Mouse (Mus musculus): ENCODE measurements around the gene Dnajb3. TPM values are rescaled to one million over a fixed set of nuclear protein-coding genes. Genes with fewer than 3 reads are reported as not detected.
"Not testable (repeated sequence)": the region's sequence is repeated elsewhere in the genome, so short reads cannot be mapped to it uniquely, and the experiment has no call there.

The Dnajb3 gene
- polyA plus RNA-seq, 1 experiment from 2014 or later, result 3.9 TPM

GRCm38 (mm10) chr1:88197443-88197842 is 8.1 kb downstream of the Dnajb3 start:
- H3K4me1 ChIP-seq (ENCODE audit: control insufficient read depth in 2 of 2, insufficient read depth in 2 of 2, low read length in 2 of 2), result no peaks in the 10 kb centered on the region
- no peaks in the 10 kb centered on the region for H3K36me3 ChIP-seq (ENCODE audit: control insufficient read depth, insufficient read depth, low read length)
- no peak for ATAC-seq (ENCODE audit: insufficient number of reproducible peaks, insufficient read depth, low FRiP score, low read depth)
- no peak overlapping the region for H3K4me2 ChIP-seq (ENCODE audit: low read length)
- H3K27me3 ChIP-seq (ENCODE audit: control insufficient read depth, insufficient read depth, low read length), result no peaks in the 10 kb centered on the region
- 75% methylated on average over 3 of the region's 3 CpGs for WGBS
- H3K9me3 ChIP-seq (ENCODE audit: control insufficient read depth, low read length), result no peaks in the 10 kb centered on the region
- H3K4me3 ChIP-seq (ENCODE audit: control insufficient read depth in 1 of 2, insufficient read depth in 1 of 2, low read depth in 1 of 2, low read length in 2 of 2), result no peak overlapping the region
- no peak overlapping the region for H3K27ac ChIP-seq (replicated peaks in 1 of 2; ENCODE audit: control insufficient read depth in 1 of 2, insufficient read depth in 1 of 2, low read depth in 2 of 2, low read length in 2 of 2)
- no peak overlapping the region for H3K9ac ChIP-seq (ENCODE audit: low read length)

GRCm38 (mm10) chr1:88195687-88196086 is 9.9 kb downstream of the Dnajb3 start:
- Histone ChIP-seq H3K27ac (replicated peaks in 1 of 2; ENCODE audit: control insufficient read depth in 1 of 2, insufficient read depth in 1 of 2, low read depth in 2 of 2, low read length in 2 of 2) (no peak overlapping the region), H3K4me2 (ENCODE audit: low read length) (no peak overlapping the region), H3K4me3 (ENCODE audit: control insufficient read depth in 1 of 2, insufficient read depth in 1 of 2, low read depth in 1 of 2, low read length in 2 of 2) (no peak overlapping the region), H3K9me3 (ENCODE audit: control insufficient read depth, low read length) (no peaks in the 10 kb centered on the region), H3K27me3 (ENCODE audit: control insufficient read depth, insufficient read depth, low read length) (no peaks in the 10 kb centered on the region), H3K9ac (ENCODE audit: low read length) (no peak overlapping the region), H3K36me3 (ENCODE audit: control insufficient read depth, insufficient read depth, low read length) (no peaks in the 10 kb centered on the region), H3K4me1 (ENCODE audit: control insufficient read depth in 2 of 2, insufficient read depth in 2 of 2, low read length in 2 of 2) (no peaks in the 10 kb centered on the region)
- WGBS, result 95% methylated on average over 1 of the region's 1 CpGs
- ATAC-seq (ENCODE audit: insufficient number of reproducible peaks, insufficient read depth, low FRiP score, low read depth), result no peak

- 64% methylated on average over 3 of the region's 3 CpGs for WGBS
- Histone ChIP-seq H3K4me1 (ENCODE audit: control insufficient read depth in 2 of 2, insufficient read depth in 2 of 2, low read length in 2 of 2) (no peaks in the 10 kb centered on the region), H3K36me3 (ENCODE audit: control insufficient read depth, insufficient read depth, low read length) (no peaks in the 10 kb centered on the region), H3K4me3 (ENCODE audit: control insufficient read depth in 1 of 2, insufficient read depth in 1 of 2, low read depth in 1 of 2, low read length in 2 of 2) (no peak overlapping the region), H3K27ac (replicated peaks in 1 of 2; ENCODE audit: control insufficient read depth in 1 of 2, insufficient read depth in 1 of 2, low read depth in 2 of 2, low read length in 2 of 2) (no peak overlapping the region), H3K9me3 (ENCODE audit: control insufficient read depth, low read length) (no peaks in the 10 kb centered on the region), H3K27me3 (ENCODE audit: control insufficient read depth, insufficient read depth, low read length) (no peaks in the 10 kb centered on the region), H3K9ac (ENCODE audit: low read length) (no peak overlapping the region), H3K4me2 (ENCODE audit: low read length) (no peak overlapping the region)
- no peak for ATAC-seq (ENCODE audit: insufficient number of reproducible peaks, insufficient read depth, low FRiP score, low read depth)
These were observed 13.4 kb downstream of the Dnajb3 start for GRCm38 (mm10) chr1:88192136-88192535.

GRCm38 (mm10) chr1:88186325-88186935 is 19.2 kb downstream of the Dnajb3 start:
- ATAC-seq (ENCODE audit: insufficient number of reproducible peaks, insufficient read depth, low FRiP score, low read depth), result no peak
- Histone ChIP-seq H3K36me3 (ENCODE audit: control insufficient read depth, insufficient read depth, low read length) (no peaks in the 10 kb centered on the region), H3K9me3 (ENCODE audit: control insufficient read depth, low read length) (no peaks in the 10 kb centered on the region), H3K4me1 (ENCODE audit: control insufficient read depth in 2 of 2, insufficient read depth in 2 of 2, low read length in 2 of 2) (no peaks in the 10 kb centered on the region), H3K4me3 (ENCODE audit: control insufficient read depth in 1 of 2, insufficient read depth in 1 of 2, low read depth in 1 of 2, low read length in 2 of 2) (no peak overlapping the region), H3K27ac (replicated peaks in 1 of 2; ENCODE audit: control insufficient read depth in 1 of 2, insufficient read depth in 1 of 2, low read depth in 2 of 2, low read length in 2 of 2) (no peak overlapping the region), H3K9ac (ENCODE audit: low read length) (no peak overlapping the region), H3K4me2 (ENCODE audit: low read length) (no peak overlapping the region), H3K27me3 (ENCODE audit: control insufficient read depth, insufficient read depth, low read length) (no peaks in the 10 kb centered on the region)
- 69% methylated on average over 5 of the region's 5 CpGs for WGBS

GRCm38 (mm10) chr1:88179657-88180056 is 25.9 kb downstream of the Dnajb3 start:
- Histone ChIP-seq H3K27me3 (ENCODE audit: control insufficient read depth, insufficient read depth, low read length) (no peaks in the 10 kb centered on the region), H3K4me1 (ENCODE audit: control insufficient read depth in 2 of 2, insufficient read depth in 2 of 2, low read length in 2 of 2) (no peaks in the 10 kb centered on the region), H3K4me2 (ENCODE audit: low read length) (no peak overlapping the region), H3K36me3 (ENCODE audit: control insufficient read depth, insufficient read depth, low read length) (no peaks in the 10 kb centered on the region), H3K9ac (ENCODE audit: low read length) (no peak overlapping the region), H3K27ac (replicated peaks in 1 of 2; ENCODE audit: control insufficient read depth in 1 of 2, insufficient read depth in 1 of 2, low read depth in 2 of 2, low read length in 2 of 2) (no peak overlapping the region), H3K4me3 (ENCODE audit: control insufficient read depth in 1 of 2, insufficient read depth in 1 of 2, low read depth in 1 of 2, low read length in 2 of 2) (no peak overlapping the region), H3K9me3 (ENCODE audit: control insufficient read depth, low read length) (peaks cover 15% of the 10 kb centered on the region)
- WGBS, result 81% methylated on average over 1 of the region's 1 CpGs
- ATAC-seq (ENCODE audit: insufficient number of reproducible peaks, insufficient read depth, low FRiP score, low read depth), result no peak

GRCm38 (mm10) chr1:88172190-88172589 is 33.4 kb downstream of the Dnajb3 start:
- not testable (repeated sequence) for H3K27ac ChIP-seq (replicated peaks in 1 of 2; ENCODE audit: control insufficient read depth in 1 of 2, insufficient read depth in 1 of 2, low read depth in 2 of 2, low read length in 2 of 2); H3K4me3 ChIP-seq (ENCODE audit: control insufficient read depth in 1 of 2, insufficient read depth in 1 of 2, low read depth in 1 of 2, low read length in 2 of 2); H3K9ac ChIP-seq (ENCODE audit: low read length); H3K36me3 ChIP-seq (ENCODE audit: control insufficient read depth, insufficient read depth, low read length); H3K4me1 ChIP-seq (ENCODE audit: control insufficient read depth in 2 of 2, insufficient read depth in 2 of 2, low read length in 2 of 2); H3K4me2 ChIP-seq (ENCODE audit: low read length); ATAC-seq (ENCODE audit: insufficient number of reproducible peaks, insufficient read depth, low FRiP score, low read depth); H3K27me3 ChIP-seq (ENCODE audit: control insufficient read depth, insufficient read depth, low read length)
- 75% methylated on average over 5 of the region's 7 CpGs for WGBS
- H3K9me3 ChIP-seq (ENCODE audit: control insufficient read depth, low read length), result peaks cover 12% of the 10 kb centered on the region; the same call in 1 of the 2 replicates

- no peak within 1 kb of the TSS for H3K4me3 ChIP-seq (ENCODE audit: control insufficient read depth in 1 of 2, insufficient read depth in 1 of 2, low read depth in 1 of 2, low read length in 2 of 2)
- H3K9ac ChIP-seq (ENCODE audit: low read length), result no peak within 1 kb of the TSS
- H3K4me1 ChIP-seq (ENCODE audit: control insufficient read depth in 2 of 2, insufficient read depth in 2 of 2, low read length in 2 of 2), result no peaks in the 10 kb centered on the region
- H3K27ac ChIP-seq (replicated peaks in 1 of 2; ENCODE audit: control insufficient read depth in 1 of 2, insufficient read depth in 1 of 2, low read depth in 2 of 2, low read length in 2 of 2), result no peak within 1 kb of the TSS
- H3K27me3 ChIP-seq (ENCODE audit: control insufficient read depth, insufficient read depth, low read length), result no peaks in the 10 kb centered on the region
- ATAC-seq (ENCODE audit: insufficient number of reproducible peaks, insufficient read depth, low FRiP score, low read depth), result no peak
- H3K4me2 ChIP-seq (ENCODE audit: low read length), result no peak within 1 kb of the TSS
- 72% methylated on average over 5 of the region's 5 CpGs for WGBS
- no peaks in the 10 kb centered on the region for H3K36me3 ChIP-seq (ENCODE audit: control insufficient read depth, insufficient read depth, low read length)
- H3K9me3 ChIP-seq (ENCODE audit: control insufficient read depth, low read length), result 0 out of 2 replicates have a peak, but pooled peaks cover 4% of the 10 kb centered on the region
These were observed 39.9 kb downstream of the Dnajb3 start, which contains the start of gene Ugt1a5 for GRCm38 (mm10) chr1:88165711-88166110. TSS of gene Ugt1a5 (plus strand) at chr1:88166012.

- WGBS, result 75% methylated on average over 2 of the region's 2 CpGs
- Histone ChIP-seq H3K4me1 (ENCODE audit: control insufficient read depth in 2 of 2, insufficient read depth in 2 of 2, low read length in 2 of 2) (no peaks in the 10 kb centered on the region), H3K9me3 (ENCODE audit: control insufficient read depth, low read length) (no peaks in the 10 kb centered on the region), H3K36me3 (ENCODE audit: control insufficient read depth, insufficient read depth, low read length) (no peaks in the 10 kb centered on the region), H3K4me2 (ENCODE audit: low read length) (no peak overlapping the region), H3K27ac (replicated peaks in 1 of 2; ENCODE audit: control insufficient read depth in 1 of 2, insufficient read depth in 1 of 2, low read depth in 2 of 2, low read length in 2 of 2) (no peak overlapping the region), H3K27me3 (ENCODE audit: control insufficient read depth, insufficient read depth, low read length) (no peaks in the 10 kb centered on the region), H3K4me3 (ENCODE audit: control insufficient read depth in 1 of 2, insufficient read depth in 1 of 2, low read depth in 1 of 2, low read length in 2 of 2) (no peak overlapping the region), H3K9ac (ENCODE audit: low read length) (no peak overlapping the region)
- ATAC-seq (ENCODE audit: insufficient number of reproducible peaks, insufficient read depth, low FRiP score, low read depth), result no peak
These were observed 47.2 kb downstream of the Dnajb3 start for GRCm38 (mm10) chr1:88158430-88158829.
